Mouse (Mus musculus): Measurements from ENCODE around the gene Cep55. TPM values are rescaled to one million over a fixed set of nuclear protein-coding genes. Genes with fewer than 3 reads are reported as not detected.
A peak's percentile ranks its signal among the peaks of the same experiment; 100 is the strongest.

Gene Cep55
- polyA plus RNA-seq, 1 experiment from 2014 or later, result 25.9 TPM

DNA sequence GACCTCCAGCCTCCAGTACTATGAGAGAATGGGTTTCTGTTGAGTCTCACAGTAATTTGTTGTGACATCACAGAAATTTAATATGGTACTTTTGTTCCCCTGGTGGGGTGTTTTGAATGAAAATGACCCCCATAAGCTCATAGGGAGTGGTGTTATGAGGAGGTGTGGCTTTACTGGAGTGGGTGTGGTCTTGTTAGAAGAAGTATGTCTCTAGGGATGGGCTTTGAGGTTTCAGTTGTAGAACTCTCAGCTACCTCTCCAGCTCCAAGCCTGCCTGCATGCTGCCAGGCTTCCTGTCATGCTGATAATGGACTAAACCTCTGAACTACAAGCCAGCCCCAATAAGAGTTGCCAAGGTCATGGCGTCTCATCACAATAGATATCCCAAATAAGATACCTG is 5.1 kb upstream of the Cep55 start:
- H3K4me3 ChIP-seq (replicated peaks), result no peak overlapping the region
- no peak overlapping the region for H3K27ac ChIP-seq
- no peaks in the 10 kb centered on the region for H3K9me3 ChIP-seq
- H3K4me2 ChIP-seq, result no peak overlapping the region
- no peaks in the 10 kb centered on the region for H3K36me3 ChIP-seq
- no peak overlapping the region for H3K9ac ChIP-seq
- peaks cover 5% of the 10 kb centered on the region; the same call in 1 of the 2 replicates for H3K4me1 ChIP-seq
- no peaks in the 10 kb centered on the region; the same call in 1 of the 2 replicates for H3K27me3 ChIP-seq (replicated peaks)
- no peak for ATAC-seq (ENCODE audit: insufficient read depth, low FRiP score, low read depth)
- WGBS, result 92% methylated on average over 1 of the region's 1 CpGs

DNA sequence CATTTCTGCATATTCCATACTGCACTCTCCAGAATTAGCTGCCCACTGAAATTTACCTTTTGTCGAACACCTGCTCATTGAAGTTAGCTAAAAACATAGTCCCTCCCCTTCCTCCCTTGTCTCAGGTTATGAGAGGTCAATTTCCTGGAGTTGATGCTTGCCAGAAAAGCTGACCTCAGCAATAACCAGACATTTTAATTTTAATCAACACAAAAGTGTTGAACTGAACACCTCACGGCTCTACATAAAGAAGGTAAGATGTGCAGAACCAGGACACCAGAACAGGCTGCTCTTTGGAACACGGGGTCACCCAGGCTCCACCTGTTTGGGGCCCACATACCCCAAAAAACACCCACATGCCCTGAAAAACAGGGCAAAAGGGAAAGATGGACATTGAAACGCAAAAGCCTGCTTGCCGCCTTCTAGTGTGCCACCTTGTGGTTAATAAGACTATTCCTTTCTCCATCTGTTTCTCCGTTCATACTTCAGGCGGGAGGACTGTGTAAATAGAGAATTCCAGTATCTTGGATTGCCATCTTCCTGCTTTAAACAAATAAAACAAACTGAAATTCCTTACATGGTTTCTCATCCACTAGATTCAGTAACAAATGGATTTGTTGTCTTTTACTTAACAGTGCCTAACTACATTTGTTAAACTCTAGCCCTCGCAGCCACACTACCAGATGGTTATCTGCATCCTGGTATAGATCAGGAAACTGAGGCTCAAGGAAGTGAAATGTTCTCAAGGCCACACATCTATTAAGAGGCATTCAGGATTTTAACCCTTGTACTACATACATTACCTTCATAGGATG is 1.4 kb upstream of the Cep55 start:
- Histone ChIP-seq H3K36me3 (no peaks in the 10 kb centered on the region), H3K27ac (peak overlapping the region; percentile 55), H3K9ac (no peak overlapping the region), H3K9me3 (no peaks in the 10 kb centered on the region), H3K4me1 (peaks cover 10% of the 10 kb centered on the region; the same call in 1 of the 2 replicates), H3K4me2 (peak overlapping the region; percentile 73), H3K27me3 (replicated peaks) (no peaks in the 10 kb centered on the region), H3K4me3 (replicated peaks) (peak overlapping the region; percentile 82)
- no peak for ATAC-seq (ENCODE audit: insufficient read depth, low FRiP score, low read depth)
- WGBS, result 25% methylated on average over 8 of the region's 8 CpGs

DNA sequence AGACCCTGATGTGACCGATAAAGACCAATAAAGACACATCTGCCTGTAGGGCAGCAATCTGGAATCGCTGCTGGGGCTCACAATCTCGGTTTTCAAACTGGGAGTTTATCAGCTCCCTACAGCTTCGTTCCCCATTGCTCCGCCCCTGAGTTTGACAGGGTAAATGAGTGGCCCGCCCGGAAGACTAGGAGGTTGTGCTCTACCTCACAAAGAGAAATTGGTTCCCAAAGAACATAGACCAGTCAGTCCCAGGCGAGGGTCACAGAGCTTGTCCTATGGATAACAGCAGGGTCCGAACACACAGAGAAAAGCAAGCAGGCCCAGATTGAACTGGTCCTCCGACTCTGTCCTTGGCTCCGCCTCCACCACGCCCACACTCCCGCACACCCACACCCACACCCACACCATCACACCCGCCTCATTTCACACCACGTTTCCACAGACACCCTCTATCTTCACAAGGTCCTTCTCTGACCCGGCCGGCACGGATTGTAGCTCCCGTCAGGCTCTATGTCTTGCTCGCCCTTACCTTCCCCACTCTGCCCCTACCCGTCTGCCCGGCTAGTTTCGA is 577 bp upstream of the Cep55 start:
- H3K4me2 ChIP-seq, result peak overlapping the region; percentile 73
- no peaks in the 10 kb centered on the region for H3K9me3 ChIP-seq
- no peaks in the 10 kb centered on the region for H3K27me3 ChIP-seq (replicated peaks)
- no peaks in the 10 kb centered on the region for H3K36me3 ChIP-seq
- H3K27ac ChIP-seq, result peak overlapping the region; percentile 55
- H3K4me1 ChIP-seq, result peaks cover 10% of the 10 kb centered on the region; the same call in 1 of the 2 replicates
- ATAC-seq (ENCODE audit: insufficient read depth, low FRiP score, low read depth), result peak; percentile 86
- peak overlapping the region; percentile 82 for H3K4me3 ChIP-seq (replicated peaks)
- no peak overlapping the region for H3K9ac ChIP-seq
- WGBS, result under 1% methylated on average over 23 of the region's 23 CpGs

DNA sequence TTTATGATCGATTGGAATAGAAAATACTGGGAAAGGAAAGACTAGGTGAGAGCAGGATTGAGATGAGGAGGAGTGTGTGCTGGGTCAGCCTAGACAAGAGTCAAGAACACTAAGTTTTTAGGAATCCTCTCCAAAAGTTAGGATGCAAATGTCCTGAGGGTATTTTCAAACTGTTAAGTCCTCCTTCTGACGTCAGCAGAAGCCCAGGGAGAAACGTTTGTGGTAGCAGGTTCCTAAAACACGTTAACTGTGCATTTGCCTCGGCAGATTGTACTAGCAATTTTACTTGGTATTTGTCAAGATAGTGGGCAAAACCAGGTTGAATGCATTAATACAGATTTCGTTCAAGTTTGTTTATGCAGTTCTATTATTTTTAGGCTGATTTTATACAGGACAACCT is 987 bp downstream of the Cep55 start:
- Histone ChIP-seq H3K4me2 (peak overlapping the region; percentile 69), H3K4me3 (replicated peaks) (peak overlapping the region; percentile 82), H3K36me3 (peaks cover 5% of the 10 kb centered on the region; the same call in 1 of the 2 replicates), H3K4me1 (peaks cover 10% of the 10 kb centered on the region; the same call in 1 of the 2 replicates), H3K9me3 (no peaks in the 10 kb centered on the region), H3K27me3 (replicated peaks) (no peaks in the 10 kb centered on the region), H3K27ac (no peak overlapping the region), H3K9ac (no peak overlapping the region)
- no peak for ATAC-seq (ENCODE audit: insufficient read depth, low FRiP score, low read depth)
- 10% methylated on average over 6 of the region's 6 CpGs for WGBS

DNA sequence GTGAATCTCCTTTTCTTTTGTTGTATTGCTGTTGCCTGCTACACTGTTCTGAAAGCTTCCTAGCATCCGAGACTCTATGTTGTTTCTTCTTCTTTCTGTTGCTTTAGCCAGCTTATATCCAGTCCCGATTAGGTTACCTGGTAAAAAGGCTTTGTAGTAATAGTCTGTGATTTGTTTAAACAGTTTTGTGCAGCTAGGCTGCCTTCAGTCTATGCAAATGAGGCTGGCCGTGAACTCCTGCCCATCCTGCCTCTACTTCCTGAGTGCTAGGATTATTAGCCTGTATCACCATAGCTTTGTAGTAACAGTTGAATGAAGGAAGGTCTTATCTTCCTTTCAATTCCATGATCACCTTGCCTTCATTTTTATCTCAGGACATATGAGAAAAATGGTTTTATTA is 1.5 kb downstream of the Cep55 start:
- WGBS, result 45% methylated on average over 3 of the region's 3 CpGs
- Histone ChIP-seq H3K9me3 (no peaks in the 10 kb centered on the region), H3K27ac (no peak overlapping the region), H3K4me1 (peaks cover 10% of the 10 kb centered on the region; the same call in 1 of the 2 replicates), H3K27me3 (replicated peaks) (no peaks in the 10 kb centered on the region), H3K9ac (no peak overlapping the region), H3K4me3 (replicated peaks) (peak overlapping the region; percentile 82), H3K36me3 (peaks cover 10% of the 10 kb centered on the region), H3K4me2 (peak overlapping the region; percentile 69)
- no peak for ATAC-seq (ENCODE audit: insufficient read depth, low FRiP score, low read depth)

DNA sequence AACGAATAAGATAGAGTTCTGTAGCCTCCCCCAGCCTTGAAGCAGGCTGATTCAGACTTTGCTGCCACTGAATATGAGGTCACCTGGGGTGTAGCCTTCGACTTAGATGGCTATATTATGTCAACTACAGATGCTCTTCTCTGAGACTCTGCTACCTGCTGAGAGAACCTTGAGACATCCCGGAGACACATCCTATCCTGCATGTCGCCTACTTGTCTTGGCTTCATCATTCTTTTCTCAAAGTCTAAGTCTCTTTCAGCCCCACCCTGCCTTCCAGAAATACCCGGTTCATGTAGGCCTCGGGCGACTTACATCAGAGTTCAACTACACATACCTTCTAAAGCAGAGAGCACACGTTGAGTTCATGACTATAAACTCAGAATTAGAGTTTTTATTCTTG is 2.1 kb downstream of the Cep55 start:
- H3K36me3 ChIP-seq, result peaks cover 10% of the 10 kb centered on the region
- H3K27me3 ChIP-seq (replicated peaks), result no peaks in the 10 kb centered on the region
- H3K27ac ChIP-seq, result no peak overlapping the region
- no peak overlapping the region for H3K4me3 ChIP-seq (replicated peaks)
- H3K9me3 ChIP-seq, result no peaks in the 10 kb centered on the region
- ATAC-seq (ENCODE audit: insufficient read depth, low FRiP score, low read depth), result no peak
- H3K4me1 ChIP-seq, result peaks cover 10% of the 10 kb centered on the region; the same call in 1 of the 2 replicates
- no peak overlapping the region for H3K9ac ChIP-seq
- H3K4me2 ChIP-seq, result no peak overlapping the region
- 87% methylated on average over 8 of the region's 8 CpGs for WGBS

DNA sequence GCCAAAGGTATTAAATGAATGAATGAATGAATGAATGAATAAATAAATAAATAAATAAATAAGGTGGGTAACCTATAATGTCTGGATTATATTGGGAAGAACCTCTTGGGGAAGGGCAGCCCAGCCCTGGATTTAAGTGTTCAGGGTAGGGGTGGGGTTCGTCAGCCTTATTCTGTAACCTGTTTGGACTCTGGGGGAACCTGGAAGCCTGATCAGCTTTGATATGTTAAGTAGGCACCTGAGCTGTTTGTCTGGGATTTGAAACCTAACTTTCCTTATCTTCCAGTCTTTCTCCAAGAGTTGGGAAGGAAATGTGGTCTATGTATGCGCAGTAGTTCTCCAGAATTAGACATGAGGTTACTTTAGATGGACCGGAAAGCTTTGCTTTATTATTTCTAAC is 8.4 kb downstream of the Cep55 start:
- no peak for ATAC-seq (ENCODE audit: insufficient read depth, low FRiP score, low read depth)
- Histone ChIP-seq H3K27me3 (replicated peaks) (no peaks in the 10 kb centered on the region), H3K4me3 (replicated peaks) (no peak overlapping the region), H3K36me3 (peaks cover 15% of the 10 kb centered on the region), H3K9ac (no peak overlapping the region), H3K9me3 (no peaks in the 10 kb centered on the region), H3K4me1 (no peaks in the 10 kb centered on the region), H3K4me2 (no peak overlapping the region), H3K27ac (no peak overlapping the region)
- WGBS, result 79% methylated on average over 3 of the region's 3 CpGs

DNA sequence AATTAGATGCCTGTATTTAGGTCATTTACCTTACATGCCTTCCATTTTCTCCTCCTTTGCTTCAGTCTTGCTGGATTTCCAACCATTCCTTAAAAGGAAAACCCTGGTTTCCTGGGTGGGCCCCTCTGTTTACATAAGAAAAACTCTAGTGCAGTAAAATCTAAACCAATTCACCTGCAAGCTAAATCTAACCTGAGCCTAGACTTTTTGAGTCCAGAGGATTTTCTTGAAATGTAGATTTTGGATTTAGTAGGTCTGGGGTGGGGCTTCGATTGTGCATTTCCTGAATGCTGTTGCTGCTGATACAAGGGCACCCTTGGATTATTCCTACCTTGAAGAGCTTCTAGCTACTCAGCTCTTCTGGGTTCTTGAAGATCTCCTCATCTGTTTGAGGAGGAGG is 9.2 kb downstream of the Cep55 start:
- no peak overlapping the region for H3K9ac ChIP-seq
- ATAC-seq (ENCODE audit: insufficient read depth, low FRiP score, low read depth), result no peak
- peaks cover 17% of the 10 kb centered on the region for H3K36me3 ChIP-seq
- H3K27me3 ChIP-seq (replicated peaks), result no peaks in the 10 kb centered on the region
- 93% methylated on average over 1 of the region's 1 CpGs for WGBS
- no peaks in the 10 kb centered on the region for H3K9me3 ChIP-seq
- no peak overlapping the region for H3K4me2 ChIP-seq
- H3K27ac ChIP-seq, result no peak overlapping the region
- no peak overlapping the region for H3K4me3 ChIP-seq (replicated peaks)
- no peaks in the 10 kb centered on the region for H3K4me1 ChIP-seq

DNA sequence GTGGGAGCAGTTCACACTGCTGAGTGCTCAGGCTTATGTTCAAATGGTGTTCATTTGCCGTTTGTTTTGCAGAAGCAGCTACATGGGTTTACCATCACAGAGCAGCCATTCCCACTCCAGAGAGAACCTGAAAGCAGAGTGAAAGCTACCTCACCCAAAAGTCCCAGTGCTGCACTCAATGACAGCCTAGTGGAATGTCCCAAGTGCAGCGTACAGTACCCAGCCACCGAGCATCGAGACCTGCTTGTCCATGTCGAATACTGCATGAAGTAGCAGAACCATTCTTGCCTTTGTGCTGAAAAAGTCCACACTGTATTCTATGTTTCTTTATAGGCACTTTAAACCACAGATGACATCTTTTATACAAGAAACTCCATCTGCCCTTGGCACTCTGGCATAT is 18.4 kb downstream of the Cep55 start:
- Histone ChIP-seq H3K9ac (no peak overlapping the region), H3K4me1 (no peaks in the 10 kb centered on the region), H3K36me3 (peaks cover 29% of the 10 kb centered on the region), H3K4me3 (replicated peaks) (no peak overlapping the region), H3K9me3 (no peaks in the 10 kb centered on the region), H3K27ac (no peak overlapping the region), H3K27me3 (replicated peaks) (no peaks in the 10 kb centered on the region), H3K4me2 (no peak overlapping the region)
- no peak for ATAC-seq (ENCODE audit: insufficient read depth, low FRiP score, low read depth)
- 93% methylated on average over 5 of the region's 5 CpGs for WGBS

DNA sequence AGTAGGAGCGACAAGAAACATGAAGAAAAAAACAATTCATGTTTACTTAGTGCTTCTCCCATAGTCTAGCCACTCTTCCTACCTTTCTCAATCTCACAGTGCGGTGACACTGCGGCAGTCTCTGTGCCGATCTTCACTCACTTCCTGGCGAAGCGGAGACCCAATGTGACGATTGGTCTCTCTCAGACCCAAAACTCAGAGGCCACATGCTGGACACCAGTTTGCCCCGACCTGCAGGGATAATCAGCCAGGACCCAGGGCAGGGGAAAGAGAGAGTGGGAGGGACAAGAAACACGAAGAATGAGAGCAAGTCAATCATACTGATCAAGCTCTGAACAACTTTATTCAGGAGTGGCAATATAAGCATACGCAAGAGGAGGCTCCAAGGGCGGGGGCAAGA is 20.2 kb downstream of the Cep55 start:
- Histone ChIP-seq H3K9ac (no peak overlapping the region), H3K27me3 (replicated peaks) (no peaks in the 10 kb centered on the region), H3K36me3 (peaks cover 20% of the 10 kb centered on the region), H3K4me3 (replicated peaks) (no peak overlapping the region), H3K4me2 (no peak overlapping the region), H3K9me3 (no peaks in the 10 kb centered on the region), H3K4me1 (no peaks in the 10 kb centered on the region), H3K27ac (no peak overlapping the region)
- ATAC-seq (ENCODE audit: insufficient read depth, low FRiP score, low read depth), result no peak
- WGBS, result 80% methylated on average over 11 of the region's 11 CpGs

DNA sequence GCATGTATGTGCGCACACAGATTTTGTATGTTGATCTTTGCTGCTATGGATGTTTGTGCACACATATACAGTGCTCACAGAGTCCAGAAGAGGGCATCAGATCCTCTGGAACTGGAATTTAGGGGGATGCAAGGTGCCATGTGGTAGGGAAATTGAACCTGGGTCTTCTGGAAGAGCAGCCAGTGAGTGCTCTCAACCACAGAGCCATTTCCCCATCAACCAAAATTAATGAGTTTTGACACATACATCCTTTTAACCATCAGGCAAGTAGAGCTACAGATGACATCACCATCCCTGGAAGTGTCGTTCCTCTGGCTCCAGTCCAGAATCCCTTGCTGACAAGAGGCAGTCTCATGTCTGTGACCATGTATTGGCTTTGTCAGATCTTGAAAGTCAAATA is 21.4 kb downstream of the Cep55 start:
- ATAC-seq (ENCODE audit: insufficient read depth, low FRiP score, low read depth), result no peak
- WGBS, result 59% methylated on average over 2 of the region's 2 CpGs
- H3K4me3 ChIP-seq (replicated peaks), result no peak overlapping the region
- peaks cover 16% of the 10 kb centered on the region for H3K36me3 ChIP-seq
- H3K4me1 ChIP-seq, result no peaks in the 10 kb centered on the region
- H3K27ac ChIP-seq, result no peak overlapping the region
- no peaks in the 10 kb centered on the region for H3K9me3 ChIP-seq
- no peak overlapping the region for H3K4me2 ChIP-seq
- no peaks in the 10 kb centered on the region for H3K27me3 ChIP-seq (replicated peaks)
- no peak overlapping the region for H3K9ac ChIP-seq

DNA sequence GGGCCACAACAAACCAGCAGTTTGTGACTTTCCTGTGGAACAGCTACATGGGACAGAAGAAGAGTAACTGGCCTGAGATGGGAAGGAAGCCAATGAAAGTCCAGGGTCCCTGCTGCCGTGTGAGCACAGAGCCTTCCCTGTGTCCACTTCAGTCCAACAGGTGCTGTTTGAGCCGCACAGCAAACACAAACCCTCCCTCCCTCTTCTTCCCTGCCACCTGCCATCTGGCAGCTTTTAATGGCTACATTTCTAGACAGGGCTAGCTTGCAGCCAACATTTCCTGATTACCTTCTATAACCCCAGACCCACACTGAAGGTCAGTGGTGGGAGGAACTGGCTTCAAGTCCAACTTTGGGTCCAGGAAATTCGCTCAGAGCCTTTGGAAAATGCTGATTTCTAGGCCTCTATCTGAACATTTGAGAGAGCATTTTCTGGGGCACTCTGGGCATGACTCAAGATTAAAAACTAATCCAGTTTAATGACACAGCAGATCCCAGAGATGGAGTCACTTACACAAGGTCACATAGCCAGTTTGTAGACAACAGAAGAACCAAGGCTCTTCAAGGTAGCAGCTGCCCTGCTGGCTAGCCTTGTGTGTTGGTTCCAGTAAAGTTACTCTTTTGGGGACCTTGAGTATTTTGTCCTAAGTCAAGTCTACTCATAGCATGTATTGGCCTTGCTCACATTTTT is 23.2 kb downstream of the Cep55 start:
- WGBS, result 49% methylated on average over 3 of the region's 3 CpGs
- Histone ChIP-seq H3K4me1 (0 out of 2 replicates have a peak, but pooled peaks cover under 1% of the 10 kb centered on the region), H3K4me2 (no peak overlapping the region), H3K36me3 (peaks cover 6% of the 10 kb centered on the region), H3K9ac (no peak overlapping the region), H3K27ac (no peak overlapping the region), H3K9me3 (no peaks in the 10 kb centered on the region), H3K27me3 (replicated peaks) (no peaks in the 10 kb centered on the region), H3K4me3 (replicated peaks) (no peak overlapping the region)
- ATAC-seq (ENCODE audit: insufficient read depth, low FRiP score, low read depth), result no peak

All from stomach, embryonic 15.5 days (tissue).